30 mouse cellular contexts compared by ENCODE assay signal in genomic region chr11:14700666-14701065, GRCm38 (mm10).
DNase-seq lines count a peak whose midpoint lies in the region; ATAC-seq lines count a peak whose summit lies in the region.
"Had no signal": no experiment of that assay in that cellular context is flagged by ENCODE, and none has a peak within 500 bp of the region (broad histone marks: within the 10 kb centered on the region; RNA-seq: fewer than 3 reads in every experiment).

No protein-coding gene starts in this region.

- H3K4me1 ChIP-seq in forebrain, embryonic 13.5 days = no peaks in the 10 kb centered on the region
- H3K4me1 ChIP-seq in forebrain, embryonic 10.5 days = no peaks in the 10 kb centered on the region
- no peaks in the 10 kb centered on the region for H3K4me1 ChIP-seq in midbrain, embryonic 11.5 days (ENCODE audit: control insufficient read depth, insufficient read depth, low read length)
- no peaks in the 10 kb centered on the region for H3K4me1 ChIP-seq in midbrain, embryonic 15.5 days
- H3K4me1 ChIP-seq in kidney, embryonic 15.5 days = no peaks in the 10 kb centered on the region
- H3K4me1 ChIP-seq: embryonic facial prominence, embryonic 13.5 days; hindbrain, embryonic 13.5 days; limb, embryonic 13.5 days; liver, embryonic 12.5 days; megakaryocyte, embryonic 14.5 days; midbrain, embryonic 13.5 days; stomach, embryonic 15.5 days had no signal

- no peaks in the 10 kb centered on the region for H3K36me3 ChIP-seq in forebrain, embryonic 13.5 days (ENCODE audit: poor library complexity, severe bottlenecking)
- H3K36me3 ChIP-seq in forebrain, embryonic 10.5 days (replicated peaks) = no peaks in the 10 kb centered on the region
- H3K36me3 ChIP-seq in midbrain, embryonic 11.5 days (ENCODE audit: control insufficient read depth, insufficient read depth, low read length) = no peaks in the 10 kb centered on the region
- H3K36me3 ChIP-seq in midbrain, embryonic 15.5 days (replicated peaks) = no peaks in the 10 kb centered on the region
- no peaks in the 10 kb centered on the region for H3K36me3 ChIP-seq in kidney, embryonic 15.5 days
- H3K36me3 ChIP-seq: embryonic facial prominence, embryonic 13.5 days; hindbrain, embryonic 13.5 days; limb, embryonic 13.5 days; liver, embryonic 12.5 days; midbrain, embryonic 13.5 days; stomach, embryonic 15.5 days had no signal

- H3K27me3 ChIP-seq in forebrain, embryonic 13.5 days = no peaks in the 10 kb centered on the region
- H3K27me3 ChIP-seq in forebrain, embryonic 10.5 days (ENCODE audit: poor library complexity, severe bottlenecking) = no peaks in the 10 kb centered on the region
- no peaks in the 10 kb centered on the region for H3K27me3 ChIP-seq in midbrain, embryonic 11.5 days (ENCODE audit: control insufficient read depth, insufficient read depth, low read length)
- no peaks in the 10 kb centered on the region for H3K27me3 ChIP-seq in midbrain, embryonic 15.5 days (replicated peaks)
- no peaks in the 10 kb centered on the region for H3K27me3 ChIP-seq in kidney, embryonic 15.5 days
- H3K27me3 ChIP-seq: CH12.LX; embryonic facial prominence, embryonic 13.5 days; hindbrain, embryonic 13.5 days; limb, embryonic 13.5 days; liver, embryonic 12.5 days; megakaryocyte, embryonic 14.5 days; midbrain, embryonic 13.5 days; stomach, embryonic 15.5 days had no signal

- ATAC-seq in forebrain, embryonic 13.5 days = peak; percentile 86
- no peak for ATAC-seq in midbrain, embryonic 11.5 days (ENCODE audit: low FRiP score)
- no peak for ATAC-seq in midbrain, embryonic 15.5 days (replicated peaks)
- no peak for ATAC-seq in kidney, embryonic 15.5 days (replicated peaks; ENCODE audit: low FRiP score)
- ATAC-seq: activated CD4-positive, CD25-positive, alpha-beta regulatory T cell, adult 4 months; liver, embryonic 12.5 days; liver, postnatal 0 days; midbrain, embryonic 13.5 days had no signal

- DNase-seq in forebrain, embryonic 10.5 days (ENCODE audit: extremely low spot score, low spot score) = no peak
- DNase-seq in midbrain, embryonic 11.5 days (ENCODE audit: low spot score, missing footprints) = peak; percentile 82
- DNase-seq in layer of hippocampus, adult 9-10 months (ENCODE audit: low spot score) = peak; percentile 8
- no peak for DNase-seq in gastrocnemius, postnatal 10 days
- DNase-seq in spleen, adult 12 weeks (ENCODE audit: low spot score) = no peak
- DNase-seq: adrenal gland, adult 8-10 months; cerebellum, adult 11-12 months; cerebellum, adult 9-11 months; embryo, embryonic 11 days; gastrocnemius, postnatal 25 days; heart, adult 11 months; heart, postnatal 36 days; kidney, adult 11 months; kidney, postnatal 25 days; liver, postnatal 0 days; lung, postnatal 36 days had no signal

- H3K4me3 ChIP-seq in forebrain, embryonic 13.5 days = no peak overlapping the region
- H3K4me3 ChIP-seq in forebrain, embryonic 10.5 days = no peak overlapping the region
- no peak overlapping the region for H3K4me3 ChIP-seq in midbrain, embryonic 11.5 days (ENCODE audit: low read depth, low read length)
- H3K4me3 ChIP-seq in midbrain, embryonic 15.5 days = no peak overlapping the region
- H3K4me3 ChIP-seq in kidney, embryonic 15.5 days (replicated peaks) = no peak overlapping the region
- H3K4me3 ChIP-seq: embryonic facial prominence, embryonic 13.5 days; hindbrain, embryonic 13.5 days; left cerebral cortex, adult 2 months; limb, embryonic 13.5 days; liver, embryonic 12.5 days; megakaryocyte, embryonic 14.5 days; midbrain, embryonic 13.5 days; stomach, embryonic 15.5 days had no signal

- H3K9ac ChIP-seq in forebrain, embryonic 13.5 days = no peak overlapping the region
- H3K9ac ChIP-seq in midbrain, embryonic 11.5 days (ENCODE audit: low read length) = no peak overlapping the region
- no peak overlapping the region for H3K9ac ChIP-seq in midbrain, embryonic 15.5 days
- H3K9ac ChIP-seq in kidney, embryonic 15.5 days = no peak overlapping the region
- H3K9ac ChIP-seq: embryonic facial prominence, embryonic 13.5 days; hindbrain, embryonic 13.5 days; limb, embryonic 13.5 days; liver, embryonic 12.5 days; liver, postnatal 0 days; midbrain, embryonic 13.5 days; stomach, embryonic 15.5 days had no signal

- WGBS in forebrain, embryonic 13.5 days = 71% methylated on average over 2 of the region's 2 CpGs
- WGBS in forebrain, embryonic 10.5 days = 69% methylated on average over 2 of the region's 2 CpGs
- 78% methylated on average over 2 of the region's 2 CpGs for WGBS in midbrain, embryonic 11.5 days
- WGBS in midbrain, embryonic 15.5 days = 65% methylated on average over 2 of the region's 2 CpGs
- 56% methylated on average over 2 of the region's 2 CpGs for whole genome bisulfite sequencing in kidney, embryonic 15.5 days

- no peak overlapping the region for H3K27ac ChIP-seq in forebrain, embryonic 13.5 days
- H3K27ac ChIP-seq in forebrain, embryonic 10.5 days = no peak overlapping the region
- no peak overlapping the region for H3K27ac ChIP-seq in midbrain, embryonic 11.5 days (ENCODE audit: low read depth, low read length)
- H3K27ac ChIP-seq in midbrain, embryonic 15.5 days = no peak overlapping the region
- no peak overlapping the region for H3K27ac ChIP-seq in kidney, embryonic 15.5 days
- H3K27ac ChIP-seq: embryonic facial prominence, embryonic 13.5 days; hindbrain, embryonic 13.5 days; left cerebral cortex, adult 2 months; limb, embryonic 13.5 days; liver, embryonic 12.5 days; midbrain, embryonic 13.5 days; stomach, embryonic 15.5 days had no signal

- H3K4me2 ChIP-seq in forebrain, embryonic 13.5 days = no peak overlapping the region
- no peak overlapping the region for H3K4me2 ChIP-seq in midbrain, embryonic 11.5 days
- H3K4me2 ChIP-seq in midbrain, embryonic 15.5 days = no peak overlapping the region
- no peak overlapping the region for H3K4me2 ChIP-seq in kidney, embryonic 15.5 days
- H3K4me2 ChIP-seq: embryonic facial prominence, embryonic 13.5 days; heart, embryonic 11.5 days; hindbrain, embryonic 13.5 days; limb, embryonic 13.5 days; liver, embryonic 12.5 days; midbrain, embryonic 13.5 days; stomach, embryonic 15.5 days had no signal

- no peaks in the 10 kb centered on the region for H3K9me3 ChIP-seq in forebrain, embryonic 13.5 days (replicated peaks)
- no peaks in the 10 kb centered on the region for H3K9me3 ChIP-seq in forebrain, embryonic 10.5 days
- H3K9me3 ChIP-seq in midbrain, embryonic 11.5 days (ENCODE audit: control insufficient read depth, low read length) = no peaks in the 10 kb centered on the region
- no peaks in the 10 kb centered on the region for H3K9me3 ChIP-seq in midbrain, embryonic 15.5 days
- no peaks in the 10 kb centered on the region for H3K9me3 ChIP-seq in kidney, embryonic 15.5 days (replicated peaks)
- H3K9me3 ChIP-seq: embryonic facial prominence, embryonic 13.5 days; hindbrain, embryonic 13.5 days; limb, embryonic 13.5 days; liver, embryonic 12.5 days; megakaryocyte, embryonic 14.5 days; midbrain, embryonic 13.5 days; stomach, embryonic 15.5 days had no signal

Comparison
In these comparisons a context has a peak if more than half of its experiments do, and no peak if none do; other contexts are left out.
1. DNase-seq: peak in midbrain, embryonic 11.5 days (single experiment) and layer of hippocampus, adult 9-10 months (single experiment); none in forebrain, embryonic 10.5 days (single experiment), gastrocnemius, postnatal 10 days (single experiment) and spleen, adult 12 weeks (single experiment).